Mouse (Mus musculus): Measurements from ENCODE around the gene Arhgap35. TPM values are rescaled to one million over a fixed set of nuclear protein-coding genes. Genes with fewer than 3 reads are reported as not detected.

The Arhgap35 gene
- polyA plus RNA-seq (2014; fragmentation: Illumina TruSeq; extraction: RNeasy Lipid Tissue Mini Kit (QIAGEN cat#74804); ENCODE audit: low read depth, low replicate concordance), result 23.7 TPM

DNA sequence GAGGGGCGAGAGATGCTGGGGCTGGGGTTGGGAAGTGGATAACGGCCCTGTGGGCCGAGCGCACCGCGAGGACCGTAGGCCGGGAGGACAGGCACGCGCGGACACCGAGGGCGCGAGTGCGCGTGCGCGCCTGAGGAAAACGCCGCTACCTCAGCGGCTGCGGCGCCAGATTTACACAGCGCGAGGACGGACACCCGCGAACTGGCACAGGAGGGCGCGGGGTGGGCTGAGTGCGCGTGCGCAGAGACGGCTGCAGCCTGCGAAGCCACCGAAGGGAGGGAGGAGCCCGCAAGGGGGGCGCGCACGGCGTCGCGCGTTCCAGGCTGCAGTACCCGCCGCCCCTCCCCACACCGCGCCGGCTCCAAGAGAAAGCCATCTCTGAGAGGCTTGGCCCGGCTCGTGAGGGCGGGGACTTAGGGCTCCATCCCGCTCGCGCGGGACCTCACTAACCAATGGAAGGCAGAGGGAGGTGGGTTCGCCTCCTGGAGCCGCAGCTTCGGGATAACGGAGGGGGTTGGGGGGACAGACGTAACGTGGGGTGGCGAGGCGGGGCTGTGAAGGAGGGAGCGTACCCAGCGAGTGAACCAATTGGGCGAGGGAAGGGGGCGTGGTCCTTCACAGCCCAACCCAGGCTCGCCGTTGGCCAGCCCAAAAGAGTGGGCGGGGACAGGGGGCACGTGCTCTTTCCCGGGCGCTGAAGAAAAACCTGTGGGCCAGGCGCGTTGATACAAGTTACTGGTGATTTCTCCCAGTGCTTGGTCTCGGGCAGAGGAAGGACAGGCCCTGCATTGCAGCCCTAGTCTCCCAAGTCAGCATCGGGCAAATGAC, at the start of gene Arhgap35:
Gene Arhgap35 (minus strand): TSS at position 106 of the 828 bp plus-strand sequence.

DNA sequence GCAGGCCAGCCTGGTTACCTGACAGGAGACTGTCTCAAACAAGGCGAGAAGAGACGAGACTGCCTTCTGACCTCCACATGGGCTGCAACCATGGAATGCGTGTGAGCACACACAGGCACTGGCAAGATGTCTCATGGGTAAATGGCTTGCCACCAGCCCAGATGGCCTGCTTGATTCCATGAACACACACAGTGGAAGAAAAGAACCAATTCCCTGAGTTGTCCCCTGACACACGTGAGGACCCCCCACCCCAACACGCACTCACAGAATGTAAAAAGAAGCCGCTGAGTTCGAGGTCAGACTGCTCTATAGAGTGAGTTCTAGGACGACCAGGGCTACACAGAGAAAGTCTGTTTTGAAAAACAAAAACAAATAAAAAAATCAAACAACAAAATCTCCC, 137.2 kb downstream of the Arhgap35 start, which contains the start of gene Npas1:
Gene Npas1 (minus strand): TSS at position 101 of the 400 bp plus-strand sequence.

DNA sequence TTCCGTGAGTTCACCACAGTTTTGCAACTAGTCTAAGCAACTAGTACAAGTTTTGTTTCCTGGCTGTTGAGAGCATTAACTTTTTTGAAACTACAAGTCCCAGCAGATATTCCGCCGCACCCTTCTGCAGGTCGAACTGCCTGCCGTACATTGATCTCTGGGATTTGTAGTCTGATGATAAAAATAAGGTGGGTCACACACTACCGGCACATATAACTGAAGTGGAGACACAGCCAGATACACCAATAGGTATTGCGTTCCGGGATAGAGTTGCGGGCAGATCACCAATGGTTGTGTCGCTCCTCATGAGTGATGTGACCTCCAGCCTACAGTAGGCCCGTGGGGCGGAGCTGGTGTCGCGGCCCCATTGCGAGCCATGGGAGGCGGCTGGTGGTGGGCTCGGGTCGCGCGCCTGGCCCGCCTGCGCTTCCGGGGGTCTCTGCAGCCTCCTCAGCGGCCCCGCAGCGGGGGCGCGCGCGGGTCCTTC, 162.2 kb downstream of the Arhgap35 start, which contains the start of gene Tmem160:
Gene Tmem160 (plus strand): TSS at position 193 of the 487 bp plus-strand sequence.

Other genes with a start within 250 kb of the Arhgap35 start
- gene Sae1, start 227.2 kb downstream of the Arhgap35 start, polyA plus RNA-seq (2014; fragmentation: Illumina TruSeq; extraction: RNeasy Lipid Tissue Mini Kit (QIAGEN cat#74804); ENCODE audit: low read depth, low replicate concordance), result 36.4 TPM
- 20.4 TPM for gene Zc3h4, start 214.1 kb downstream of the Arhgap35 start, polyA plus RNA-seq (2014; fragmentation: Illumina TruSeq; extraction: RNeasy Lipid Tissue Mini Kit (QIAGEN cat#74804); ENCODE audit: low read depth, low replicate concordance)
- 60.7 TPM for gene Tmem160, start 162.2 kb downstream of the Arhgap35 start, polyA plus RNA-seq (2014; fragmentation: Illumina TruSeq; extraction: RNeasy Lipid Tissue Mini Kit (QIAGEN cat#74804); ENCODE audit: low read depth, low replicate concordance)
- not detected for gene Npas1, start 137.3 kb downstream of the Arhgap35 start, polyA plus RNA-seq (2014; fragmentation: Illumina TruSeq; extraction: RNeasy Lipid Tissue Mini Kit (QIAGEN cat#74804); ENCODE audit: low read depth, low replicate concordance)
- gene Ceacam15, start 60.7 kb upstream of the Arhgap35 start, polyA plus RNA-seq (2014; fragmentation: Illumina TruSeq; extraction: RNeasy Lipid Tissue Mini Kit (QIAGEN cat#74804); ENCODE audit: low read depth, low replicate concordance), result not detected
- not detected for gene Ceacam9, start 106.9 kb upstream of the Arhgap35 start, polyA plus RNA-seq (2014; fragmentation: Illumina TruSeq; extraction: RNeasy Lipid Tissue Mini Kit (QIAGEN cat#74804); ENCODE audit: low read depth, low replicate concordance)
- 101 TPM for gene Ap2s1, start 123.4 kb upstream of the Arhgap35 start, polyA plus RNA-seq (2014; fragmentation: Illumina TruSeq; extraction: RNeasy Lipid Tissue Mini Kit (QIAGEN cat#74804); ENCODE audit: low read depth, low replicate concordance)
- 27.6 TPM for gene Slc1a5, start 166.3 kb upstream of the Arhgap35 start, polyA plus RNA-seq (2014; fragmentation: Illumina TruSeq; extraction: RNeasy Lipid Tissue Mini Kit (QIAGEN cat#74804); ENCODE audit: low read depth, low replicate concordance)
- gene Strn4, start 200.9 kb upstream of the Arhgap35 start, polyA plus RNA-seq (2014; fragmentation: Illumina TruSeq; extraction: RNeasy Lipid Tissue Mini Kit (QIAGEN cat#74804); ENCODE audit: low read depth, low replicate concordance), result 57.6 TPM
- 41.3 TPM for gene Fkrp, start 201.7 kb upstream of the Arhgap35 start, polyA plus RNA-seq (2014; fragmentation: Illumina TruSeq; extraction: RNeasy Lipid Tissue Mini Kit (QIAGEN cat#74804); ENCODE audit: low read depth, low replicate concordance)
- gene Prkd2, start 227.9 kb upstream of the Arhgap35 start, polyA plus RNA-seq (2014; fragmentation: Illumina TruSeq; extraction: RNeasy Lipid Tissue Mini Kit (QIAGEN cat#74804); ENCODE audit: low read depth, low replicate concordance), result 16.4 TPM